Mouse (Mus musculus) urinary bladder, postnatal 4 days (tissue): ENCODE results near the gene Kcna2.

Source experiments
- DNase-seq, 2 experiments: peaks; one replicate each; pipeline ENCODE4 v3.0.0; 2021 to 2022; ENCODE audit warnings: low spot score in 2 of 2

Kcna2 gene

GRCm38 (mm10) chr3:107101787-107102651, 1.1 kb downstream of the Kcna2 start:
- DNase-seq, result peak in 1 of 2 experiments; percentile 20

- no peak for DNase-seq
These were observed 2.1 kb downstream of the Kcna2 start for GRCm38 (mm10) chr3:107103041-107103440.

GRCm38 (mm10) chr3:107103462-107103861, 2.5 kb downstream of the Kcna2 start:
- DNase-seq, result no peak

GRCm38 (mm10) chr3:107105986-107106385, 5.0 kb downstream of the Kcna2 start:
- no peak for DNase-seq

GRCm38 (mm10) chr3:107112498-107112897, 11.6 kb downstream of the Kcna2 start:
- no peak for DNase-seq

GRCm38 (mm10) chr3:107112932-107113659, 12.2 kb downstream of the Kcna2 start:
- no peak for DNase-seq

GRCm38 (mm10) chr3:107113771-107114737, 13.1 kb downstream of the Kcna2 start:
- no peak for DNase-seq

GRCm38 (mm10) chr3:107114941-107115340, 14.0 kb downstream of the Kcna2 start:
- no peak for DNase-seq

- no peak for DNase-seq
These were observed 14.8 kb downstream of the Kcna2 start for GRCm38 (mm10) chr3:107115746-107116145.

GRCm38 (mm10) chr3:107119864-107120564, 19.1 kb downstream of the Kcna2 start:
- DNase-seq, result no peak

- DNase-seq, result no peak
These were observed 21.4 kb downstream of the Kcna2 start for GRCm38 (mm10) chr3:107122306-107122705.

- no peak for DNase-seq
These were observed 26.7 kb downstream of the Kcna2 start for GRCm38 (mm10) chr3:107127667-107128066.

- no peak for DNase-seq
These were observed 27.5 kb downstream of the Kcna2 start for GRCm38 (mm10) chr3:107128421-107128820.

- DNase-seq, result no peak
These were observed 28.3 kb downstream of the Kcna2 start for GRCm38 (mm10) chr3:107129251-107129650.

GRCm38 (mm10) chr3:107130661-107131326, 29.8 kb downstream of the Kcna2 start:
- peak; percentile 18 to 63 for DNase-seq

- no peak for DNase-seq
These were observed 30.9 kb downstream of the Kcna2 start for GRCm38 (mm10) chr3:107131846-107132245.

GRCm38 (mm10) chr3:107132651-107133050, 31.7 kb downstream of the Kcna2 start:
- DNase-seq, result no peak

- DNase-seq, result no peak
These were observed 33.5 kb downstream of the Kcna2 start for GRCm38 (mm10) chr3:107134457-107134856.

- no peak for DNase-seq
These were observed 46.2 kb downstream of the Kcna2 start for GRCm38 (mm10) chr3:107147126-107147525.

- peak in 1 of 2 experiments; percentile 60 for DNase-seq
These were observed 48.1 kb downstream of the Kcna2 start for GRCm38 (mm10) chr3:107149006-107149405.
